Mouse (Mus musculus) thymus, adult 18-20 months (tissue): ENCODE measurements around the gene Defa17.
"Not testable (repeated sequence)": the region's sequence is repeated elsewhere in the genome, so short reads cannot be mapped to it uniquely, and the experiment has no call there.

Source experiments
- DNase-seq, 2 experiments: peaks; one replicate each; pipeline ENCODE4 v3.0.0; 2022; ENCODE audit warnings: mixed read lengths in 2 of 2

Defa17 gene

DNA sequence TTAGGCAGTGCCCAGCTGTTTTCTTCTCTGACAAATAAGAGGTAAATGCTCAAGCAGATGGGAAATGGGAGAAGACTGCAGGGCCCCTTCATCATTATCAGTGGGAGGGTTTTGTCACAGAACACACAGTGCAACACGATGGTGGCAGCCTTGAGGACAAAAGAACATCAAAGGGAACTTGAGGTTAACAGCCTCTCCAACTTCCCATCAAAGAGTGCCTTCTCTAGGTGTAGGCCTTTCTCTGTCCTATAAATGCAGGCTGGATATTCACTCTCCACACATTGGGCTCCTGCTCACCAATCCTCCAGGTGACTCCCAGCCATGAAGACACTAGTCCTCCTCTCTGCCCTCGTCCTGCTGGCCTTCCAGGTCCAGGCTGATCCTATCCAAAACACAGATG, at the start of gene Defa17:
Gene Defa17, plus strand, starts transcription at position 301 of the 400 bp plus-strand sequence.
- not testable (repeated sequence) for DNase-seq

DNA sequence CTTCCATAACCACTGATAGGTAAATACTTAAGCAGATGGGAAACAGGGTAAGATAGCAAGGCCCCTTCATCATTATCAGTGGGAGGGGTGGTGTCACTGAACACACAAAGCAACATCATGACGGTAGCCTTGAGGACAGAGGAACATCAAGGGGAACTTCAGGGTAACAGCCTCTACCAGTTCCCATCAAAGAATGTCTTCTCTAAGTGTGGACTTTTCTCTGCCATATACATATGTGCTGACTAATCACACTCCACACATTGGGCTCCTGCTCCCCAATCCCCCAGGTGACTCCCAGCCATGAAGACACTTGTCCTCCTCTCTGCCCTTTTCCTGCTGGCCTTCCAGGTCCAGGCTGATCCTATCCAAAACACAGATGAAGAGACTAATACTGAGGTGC, 37.7 kb upstream of the Defa17 start, which contains the start of gene Defa26:
Gene Defa26, plus strand, starts transcription at position 301 of the 400 bp plus-strand sequence.
- not testable (repeated sequence) for DNase-seq

DNA sequence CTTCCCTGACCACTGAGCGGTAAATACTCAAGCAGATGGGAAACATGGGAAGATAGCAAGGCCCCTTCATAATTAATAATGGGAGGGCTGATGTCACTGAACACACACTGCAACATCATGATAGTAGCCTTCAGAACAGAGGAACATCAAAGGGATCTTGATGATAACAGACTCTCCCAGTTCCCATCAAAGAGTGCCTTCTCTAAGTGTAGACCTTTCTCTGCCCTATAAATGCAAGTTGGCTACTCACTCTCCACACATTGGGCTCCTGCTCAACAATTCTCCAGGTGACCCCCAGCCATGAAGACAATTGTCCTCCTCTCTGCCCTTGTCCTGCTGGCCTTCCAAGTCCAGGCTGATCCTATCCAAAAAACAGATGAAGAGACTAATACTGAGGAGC, 9.9 kb downstream of the Defa17 start, which contains the start of gene Defa34:
Gene Defa34, plus strand, starts transcription at position 301 of the 400 bp plus-strand sequence.
- DNase-seq = not testable (repeated sequence)

DNA sequence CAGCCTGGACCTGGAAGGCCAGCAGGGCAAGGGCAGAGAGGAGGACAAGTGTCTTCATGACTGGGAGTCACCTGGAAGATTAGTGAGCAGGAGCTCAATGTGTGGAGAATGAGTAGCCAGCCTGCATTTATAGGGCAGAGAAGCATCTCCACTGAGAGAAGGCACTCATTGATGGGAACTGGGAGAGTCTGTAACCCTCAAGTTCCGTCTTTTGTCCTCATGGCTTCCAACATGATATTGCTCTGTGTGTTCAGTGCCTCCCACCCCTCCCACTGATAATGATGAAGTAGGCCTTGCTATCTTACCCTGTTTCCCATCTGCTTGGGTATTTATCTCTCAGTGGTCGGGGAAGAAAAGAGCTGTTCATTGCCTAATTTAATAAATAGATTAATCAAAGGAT, 48.0 kb downstream of the Defa17 start, which contains the start of gene AY761184:
Gene AY761184, minus strand, starts transcription at position 101 of the 400 bp plus-strand sequence.
- not testable (repeated sequence) for DNase-seq
